Mouse (Mus musculus): Measurements from ENCODE around the gene Eif3i.
"Not testable (repeated sequence)": the region's sequence is repeated elsewhere in the genome, so short reads cannot be mapped to it uniquely, and the experiment has no call there.

Gene Eif3i

GRCm38 (mm10) chr4:129547631-129548030, 52.8 kb downstream of the Eif3i start:
- in situ Hi-C loops (cut with MboI, MseI) = not testable (repeated sequence)

- in situ Hi-C loops (cut with MboI, MseI) = no loop called here
These were observed 56.3 kb downstream of the Eif3i start for GRCm38 (mm10) chr4:129544106-129544505.

- in situ Hi-C loops (cut with MboI, MseI) = no loop called here
These were observed 57.8 kb downstream of the Eif3i start, which contains the start of gene Hdac1 for GRCm38 (mm10) chr4:129542592-129543141. TSS of gene Hdac1 (minus strand) at chr4:129542713.
